Mouse (Mus musculus) heart, adult 2 months (tissue): ENCODE measurements around the gene Izumo2. TPM values are rescaled to one million over a fixed set of nuclear protein-coding genes. Genes with fewer than 3 reads are reported as not detected.
"Not testable (repeated sequence)": the region's sequence is repeated elsewhere in the genome, so short reads cannot be mapped to it uniquely, and the experiment has no call there.

ENCODE experiments used
- DNase-seq, 2 experiments: peaks; one replicate each; pipeline ENCODE4 v3.0.0; 2021
- H3K27ac ChIP-seq: fragments of 200-600 bp; 2 replicates; pipeline ENCODE4 v1.8.1; 2022
- H3K27me3 ChIP-seq: fragments of 200-500 bp; 2 replicates; pipeline ENCODE4 v1.6.1; 2012; ENCODE audit warnings: mild to moderate bottlenecking, low read length, inconsistent platforms, mixed read lengths; ENCODE audit not compliant: control insufficient read depth, insufficient read depth
- H3K36me3 ChIP-seq: fragments of 200-500 bp; 2 replicates; pipeline ENCODE4 v1.6.1; 2012; ENCODE audit warnings: low read length, inconsistent platforms; ENCODE audit not compliant: control insufficient read depth, insufficient read depth
- H3K4me1 ChIP-seq: fragments of 200-500 bp; 2 replicates; pipeline ENCODE4 v1.6.1; 2011; ENCODE audit warnings: low read length; ENCODE audit not compliant: control insufficient read depth, insufficient read depth
- H3K4me3 ChIP-seq: fragments of 200-600 bp; 2 replicates; pipeline ENCODE4 v1.8.1; 2022
- H3K79me2 ChIP-seq: fragments of 200-500 bp; replicated peaks from 2 replicates; pipeline ENCODE4 v1.6.1; 2012; ENCODE audit warnings: mild to moderate bottlenecking, inconsistent platforms, low read length, moderate library complexity, mixed read lengths; ENCODE audit not compliant: control insufficient read depth, insufficient read depth
- H3K9ac ChIP-seq: fragments of 200-500 bp; 2 replicates; pipeline ENCODE4 v1.6.1; 2012; ENCODE audit warnings: low read depth, mild to moderate bottlenecking, control low read depth, inconsistent platforms, low read length, mixed read lengths
- CTCF ChIP-seq: fragments of 200-600 bp; IDR thresholded peaks from 2 replicates; pipeline ENCODE4 v1.8.1; 2022; ENCODE audit warnings: antibody characterized with exemption, mild to moderate bottlenecking, moderate library complexity
- EP300 ChIP-seq: fragments of 200-500 bp; IDR thresholded peaks from 2 replicates; pipeline ENCODE4 v1.6.1; 2011; ENCODE audit warnings: low read depth, low read length, control low read depth; ENCODE audit not compliant: insufficient read depth
- POLR2A ChIP-seq: fragments of 200-500 bp; IDR thresholded peaks from 2 replicates; pipeline ENCODE4 v1.6.1; 2011; ENCODE audit warnings: mild to moderate bottlenecking, low read depth, low read length, control low read depth; ENCODE audit not compliant: insufficient read depth
- WGBS: fragments of 180-500 bp; shearing (Covaris S2); methylation state at CpG from one replicate; pipeline ENCODE4 v1.1.7; 2018; 5-methylcytosine and 5-hydroxymethylcytosine counted together
- intact Hi-C: fragments of 180-260 bp; cut with DNase I; formaldehyde crosslinking; loops from one replicate; pipeline ENCODE4 v1.15.1; 2025
- polyA plus RNA-seq: library from polyadenylated mRNA; depleted of rRNA; stranded (reverse); fragments of >200 nt; gene quantifications from 2 replicates; pipeline ENCODE4 v1.2.3, GENCODE M21; 2012
- total RNA-seq, 2 experiments: library from RNA; stranded (reverse); gene quantifications; 2 replicates each; pipeline ENCODE4 v1.2.3; 2021

The Izumo2 gene
- total and polyA plus RNA-seq, 3 experiments: not detected

- 66% methylated on average over 8 of the region's 8 CpGs for WGBS
- H3K4me1 ChIP-seq: no peaks in the 10 kb centered on the region
- intact Hi-C loops: loop anchor here (10.0 kb wide), 2 partner anchors 973 to 1073 kb away; partner anchors contain the start of genes Cyth2, Rpl18 and Sphk2
- no peak overlapping the region for H3K9ac ChIP-seq
- H3K79me2 ChIP-seq: no peaks in the 10 kb centered on the region
- no peak overlapping the region for H3K4me3 ChIP-seq
- no peak overlapping the region for H3K27ac ChIP-seq
- TF ChIP-seq CTCF (no peak), POLR2A (no peak), EP300 (no peak)
- no peaks in the 10 kb centered on the region for H3K27me3 ChIP-seq
- DNase-seq: no peak
- no peaks in the 10 kb centered on the region for H3K36me3 ChIP-seq
Observed at GRCm38 (mm10) chr7:44741361-44741760, 32.8 kb downstream of the Izumo2 start.

- Histone ChIP-seq H3K4me1 (0 out of 2 replicates have a peak, but pooled peaks cover 2% of the 10 kb centered on the region), H3K27ac (no peak overlapping the region), H3K79me2 (no peaks in the 10 kb centered on the region), H3K27me3 (no peaks in the 10 kb centered on the region), H3K4me3 (no peak overlapping the region), H3K9ac (no peak overlapping the region), H3K36me3 (no peaks in the 10 kb centered on the region)
- intact Hi-C loops: loop anchor here (10.0 kb wide), 2 partner anchors 971 to 1071 kb away; partner anchors contain the start of genes Cyth2, Rpl18 and Sphk2
- WGBS: 57% methylated on average over 9 of the region's 9 CpGs
- TF ChIP-seq EP300: no peak
- no peak for TF ChIP-seq POLR2A
- TF ChIP-seq CTCF: no peak
- DNase-seq: no peak
Observed at GRCm38 (mm10) chr7:44744270-44744669, 35.7 kb downstream of the Izumo2 start.

GRCm38 (mm10) chr7:44745076-44745475, 36.5 kb downstream of the Izumo2 start:
- H3K4me3 ChIP-seq: peak overlapping the region; percentile 39
- peak overlapping the region; percentile 41 for H3K9ac ChIP-seq
- H3K27ac ChIP-seq: no peak overlapping the region
- no peaks in the 10 kb centered on the region for H3K36me3 ChIP-seq
- 2% methylated on average over 18 of the region's 18 CpGs for WGBS
- H3K4me1 ChIP-seq: 0 out of 2 replicates have a peak, but pooled peaks cover 2% of the 10 kb centered on the region
- no peaks in the 10 kb centered on the region for H3K27me3 ChIP-seq
- DNase-seq: peak; percentile 79 to 81
- no peaks in the 10 kb centered on the region for H3K79me2 ChIP-seq
- intact Hi-C loops: loop anchor here (5.0 to 10.0 kb wide), 3 partner anchors 193 to 1070 kb away; partner anchors contain the start of genes Cyth2, Nr1h2, Rpl18 and Sphk2
- TF ChIP-seq CTCF: peak; percentile 90
- TF ChIP-seq POLR2A: no peak
- no peak for TF ChIP-seq EP300

- Histone ChIP-seq H3K27ac (no peak overlapping the region), H3K36me3 (no peaks in the 10 kb centered on the region), H3K9ac (no peak overlapping the region), H3K79me2 (no peaks in the 10 kb centered on the region), H3K27me3 (no peaks in the 10 kb centered on the region), H3K4me3 (no peak overlapping the region), H3K4me1 (0 out of 2 replicates have a peak, but pooled peaks cover 2% of the 10 kb centered on the region)
- TF ChIP-seq POLR2A (no peak), CTCF (no peak)
- no peak for DNase-seq
- intact Hi-C loops: loop anchor here (5.0 to 10.0 kb wide), 3 partner anchors 195 to 1068 kb away; partner anchors contain the start of genes Cyth2, Nr1h2, Rpl18 and Sphk2
- WGBS: 66% methylated on average over 4 of the region's 4 CpGs
Observed at GRCm38 (mm10) chr7:44747115-44747514, 38.6 kb downstream of the Izumo2 start.

GRCm38 (mm10) chr7:44748101-44749044, 39.8 kb downstream of the Izumo2 start, which contains the start of gene Vrk3:
Gene Vrk3, plus strand, starts transcription at chr7:44748413.
- Histone ChIP-seq H3K27ac (peak within 1 kb of the TSS; percentile 96), H3K27me3 (no peaks in the 10 kb centered on the region), H3K9ac (peak within 1 kb of the TSS; percentile 83), H3K4me1 (0 out of 2 replicates have a peak, but pooled peaks cover 2% of the 10 kb centered on the region), H3K79me2 (no peaks in the 10 kb centered on the region), H3K4me3 (peak within 1 kb of the TSS; percentile 63), H3K36me3 (no peaks in the 10 kb centered on the region)
- TF ChIP-seq POLR2A (peak; percentile 68), EP300 (peak; percentile 71; the same call in 1 of the 2 replicates), CTCF (no peak)
- intact Hi-C loops: loop anchor here (2.0 to 10.0 kb wide), 5 partner anchors 66 to 1066 kb away; partner anchors contain the start of genes Cyth2, Nr1h2, Rpl18 and Sphk2
- under 1% methylated on average over 44 of the region's 44 CpGs for WGBS
- DNase-seq: peak; percentile 91 to 97

GRCm38 (mm10) chr7:44750950-44751349, 42.4 kb downstream of the Izumo2 start, which contains the start of gene Zfp473:
Gene Zfp473, minus strand, starts transcription at chr7:44751050.
- DNase-seq, H3K27me3 ChIP-seq, intact Hi-C loops, H3K27ac ChIP-seq, H3K4me3 ChIP-seq, H3K9ac ChIP-seq, H3K4me1 ChIP-seq, H3K36me3 ChIP-seq, H3K79me2 ChIP-seq: not testable (repeated sequence)
- 82% methylated on average over 1 of the region's 1 CpGs for WGBS
